Mouse (Mus musculus) heart, adult 18-20 months (tissue): ENCODE results near the gene Gm19965. TPM values are rescaled to one million over a fixed set of nuclear protein-coding genes. Genes with fewer than 3 reads are reported as not detected.

Experiments used
- DNase-seq, 2 experiments: peaks; one replicate each; pipeline ENCODE4 v3.0.0; 2021 to 2022; ENCODE audit warnings: mixed read lengths in 1 of 2
- long read RNA-seq, 2 experiments: library from polyadenylated mRNA; stranded (forward); transcript quantifications; one replicate each; pipeline ENCODE4 v2.0.0; 2021
- total RNA-seq, 2 experiments: library from RNA; stranded (reverse); gene quantifications; 2 replicates each; pipeline ENCODE4 v1.2.3; 2021

Gm19965 gene
- not detected for total RNA-seq
- long read RNA-seq, experiment 1 = 0 reads
- long read RNA-seq, experiment 2 = 0 reads

DNA sequence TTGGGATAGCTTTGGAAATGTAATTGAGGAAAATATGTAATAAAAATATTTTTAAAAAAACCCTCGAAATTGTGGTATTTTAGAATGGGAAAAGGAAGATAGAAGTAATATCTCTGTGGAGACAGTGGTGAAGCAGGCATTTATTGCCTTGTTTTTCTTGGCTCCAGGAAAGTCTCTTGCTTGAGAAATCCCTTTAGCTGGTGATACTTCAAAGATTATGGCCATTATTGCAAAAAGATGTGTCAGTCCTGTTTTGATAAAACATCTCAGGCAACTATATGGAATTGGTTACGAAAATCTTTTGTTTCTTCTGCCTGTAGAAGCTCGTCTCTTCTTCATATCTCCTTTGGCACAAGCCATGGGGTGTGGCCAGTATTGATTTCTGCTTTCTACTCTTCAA lies at the start of gene Gm19965:
Gene Gm19965, plus strand, starts transcription at position 301 of the 400 bp plus-strand sequence.
- DNase-seq = no peak

DNA sequence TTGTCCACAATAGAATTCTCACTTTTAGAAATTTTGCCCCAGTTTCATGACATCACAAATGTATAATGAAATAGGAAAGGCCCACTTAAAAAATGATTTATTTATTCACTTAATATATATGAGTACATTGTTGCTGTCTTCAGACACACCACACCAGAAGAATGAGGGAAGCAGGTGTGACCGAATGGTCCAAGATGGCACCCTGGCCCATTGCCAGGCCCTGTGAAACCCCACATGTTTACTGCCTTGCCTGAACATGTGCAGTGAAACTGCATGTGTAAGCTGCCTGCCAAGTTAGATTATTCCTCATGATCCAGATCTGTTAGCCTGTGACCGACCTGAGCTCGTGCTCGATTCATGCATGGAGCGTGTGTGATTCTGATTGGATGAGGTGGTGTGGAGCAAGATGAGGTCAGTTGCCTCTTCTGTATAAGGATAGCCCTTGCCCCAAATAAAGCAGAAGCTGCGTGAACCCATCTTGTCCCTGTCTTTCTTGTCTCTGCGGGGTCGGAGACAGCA lies 20.3 kb upstream of the Gm19965 start:
- no peak for DNase-seq
